Mouse (Mus musculus) neural tube, embryonic 13.5 days (tissue): ENCODE results near the gene Klk8. TPM values are rescaled to one million over a fixed set of nuclear protein-coding genes. Genes with fewer than 3 reads are reported as not detected.

Source experiments
- ATAC-seq: fragments of 200-750 bp; cut with Nextera tagmentation; 2 replicates; pipeline ENCODE4 v1.8.0; 2017; ENCODE audit warnings: low read depth, mild to moderate bottlenecking, moderate TSS enrichment, moderate library complexity
- H3K27ac ChIP-seq: fragments of 300-500 bp; sonication (generic); replicated peaks from 2 replicates; pipeline ENCODE4 v1.5.1; 2015; ENCODE audit warnings: moderate library complexity, mild to moderate bottlenecking, inconsistent platforms
- H3K27me3 ChIP-seq: fragments of 300-500 bp; sonication (generic); 2 replicates; pipeline ENCODE4 v1.6.1; 2015; ENCODE audit warnings: mild to moderate bottlenecking, inconsistent platforms
- H3K36me3 ChIP-seq: fragments of 300-500 bp; sonication (generic); 2 replicates; pipeline ENCODE4 v1.6.1; 2015; ENCODE audit warnings: mild to moderate bottlenecking, inconsistent platforms
- H3K4me1 ChIP-seq: fragments of 300-500 bp; sonication (generic); replicated peaks from 2 replicates; pipeline ENCODE4 v1.6.1; 2015; ENCODE audit warnings: inconsistent platforms
- H3K4me2 ChIP-seq: fragments of 300-500 bp; sonication (generic); 2 replicates; pipeline ENCODE4 v1.6.1; 2015; ENCODE audit warnings: inconsistent platforms, mild to moderate bottlenecking, moderate library complexity
- H3K4me3 ChIP-seq: fragments of 300-500 bp; sonication (generic); 2 replicates; pipeline ENCODE4 v1.5.1; 2015; ENCODE audit warnings: mild to moderate bottlenecking, inconsistent platforms
- H3K9ac ChIP-seq: fragments of 300-500 bp; sonication (generic); 2 replicates; pipeline ENCODE4 v1.6.1; 2015; ENCODE audit warnings: moderate library complexity, mild to moderate bottlenecking, inconsistent platforms
- H3K9me3 ChIP-seq: fragments of 300-500 bp; sonication (generic); 2 replicates; pipeline ENCODE4 v1.6.1; 2016; ENCODE audit warnings: inconsistent platforms
- WGBS: fragments of 180-500 bp; shearing (Covaris S2); methylation state at CpG from one replicate; pipeline ENCODE4 v1.1.7; 2015; 5-methylcytosine and 5-hydroxymethylcytosine counted together
- polyA plus RNA-seq: library from polyadenylated mRNA; unstranded; fragments of >200 nt; fragmentation: Nextera tagmentation; extraction: Ambion mirVana; gene quantifications from 2 replicates; pipeline ENCODE4 v1.2.1, GENCODE M21; 2015

Gene Klk8
- polyA plus RNA-seq, result 8.0 and 8.3 TPM in 2 replicates

DNA sequence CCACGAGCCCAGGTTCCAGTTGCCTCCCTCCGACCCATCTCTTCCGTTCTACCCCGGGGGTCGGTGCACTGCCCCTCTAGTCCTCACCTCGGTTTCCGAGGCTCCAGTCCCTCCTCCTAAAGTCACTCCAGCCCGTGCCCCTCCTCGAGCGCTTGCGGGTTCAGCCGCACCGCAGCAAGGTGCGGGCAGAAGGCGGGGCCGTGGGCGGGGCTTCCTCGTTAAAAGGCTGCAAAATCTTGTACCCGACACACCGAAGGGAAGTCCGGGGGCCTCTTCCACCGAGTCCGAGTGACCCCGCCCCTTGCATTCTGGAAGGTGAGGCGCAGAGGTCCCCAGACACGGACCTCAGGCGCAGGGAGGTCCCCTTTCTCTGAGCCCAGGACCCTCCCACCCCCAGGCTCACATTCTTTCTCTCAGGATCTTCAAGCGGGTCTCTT lies at the start of gene Klk8:
TSS of gene Klk8 (plus strand) at position 245 of the 437 bp plus-strand sequence.
- under 1% methylated on average over 28 of the region's 28 CpGs for WGBS
- no peaks in the 10 kb centered on the region for H3K9me3 ChIP-seq
- no peak within 1 kb of the TSS for H3K27ac ChIP-seq
- peak; percentile 57; the same call in 1 of the 2 replicates for ATAC-seq
- H3K9ac ChIP-seq, result peak within 1 kb of the TSS; percentile 62
- peak within 1 kb of the TSS; percentile 41 for H3K4me3 ChIP-seq
- peaks cover 17% of the 10 kb centered on the region for H3K4me1 ChIP-seq
- peak within 1 kb of the TSS; percentile 63 for H3K4me2 ChIP-seq
- H3K27me3 ChIP-seq, result peaks cover 49% of the 10 kb centered on the region
- H3K36me3 ChIP-seq, result no peaks in the 10 kb centered on the region

DNA sequence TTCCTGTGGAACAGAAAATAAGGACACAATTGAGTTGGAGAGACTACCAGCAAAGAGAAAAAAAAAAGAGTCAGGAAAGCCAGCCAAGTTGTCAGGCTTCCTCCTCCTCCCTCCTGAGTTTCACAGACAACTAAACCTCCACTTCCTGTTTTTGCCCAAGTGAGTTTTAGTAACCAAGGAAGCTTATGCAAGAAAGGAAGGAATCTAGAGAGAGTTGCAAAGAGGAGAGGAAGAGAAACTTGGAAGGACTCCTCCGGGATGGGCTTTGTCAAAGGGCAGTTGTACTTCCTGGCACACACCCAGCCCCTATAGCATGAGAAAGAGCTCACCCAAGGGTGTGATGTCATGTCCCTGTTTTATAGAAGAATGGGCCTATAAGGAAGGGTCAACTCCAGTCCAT lies 49.6 kb upstream of the Klk8 start:
- ATAC-seq, result no peak
- Histone ChIP-seq H3K4me2 (no peak overlapping the region), H3K36me3 (no peaks in the 10 kb centered on the region), H3K9ac (no peak overlapping the region), H3K27me3 (no peaks in the 10 kb centered on the region), H3K4me3 (no peak overlapping the region), H3K27ac (no peak overlapping the region), H3K9me3 (no peaks in the 10 kb centered on the region), H3K4me1 (no peaks in the 10 kb centered on the region)
- 65% methylated on average over 1 of the region's 1 CpGs for WGBS

DNA sequence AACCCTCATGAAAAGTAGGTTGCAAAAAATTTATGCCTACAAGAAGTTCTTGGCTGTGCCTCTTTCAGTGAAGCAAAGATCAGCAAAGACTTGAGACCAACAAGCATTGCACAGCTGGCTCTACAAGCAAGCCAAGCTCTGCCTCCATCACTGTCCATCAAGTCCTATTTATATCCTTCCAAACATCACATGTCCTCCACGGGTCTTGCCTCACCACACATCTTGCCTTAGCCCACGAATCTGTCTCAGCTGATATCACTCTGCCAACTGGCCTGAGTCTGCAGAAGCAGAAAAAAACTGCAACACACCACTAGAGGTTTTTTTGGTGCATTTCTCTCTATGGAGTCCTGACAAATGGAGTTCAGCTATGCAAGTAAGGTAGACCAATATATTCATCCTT lies 44.6 kb upstream of the Klk8 start:
- Histone ChIP-seq H3K9ac (no peak overlapping the region), H3K27ac (no peak overlapping the region), H3K27me3 (no peaks in the 10 kb centered on the region; the same call in 1 of the 2 replicates), H3K9me3 (no peaks in the 10 kb centered on the region), H3K4me1 (no peaks in the 10 kb centered on the region), H3K4me3 (no peak overlapping the region), H3K4me2 (no peak overlapping the region), H3K36me3 (no peaks in the 10 kb centered on the region)
- no peak for ATAC-seq
- WGBS, result 64% methylated on average over 2 of the region's 2 CpGs

DNA sequence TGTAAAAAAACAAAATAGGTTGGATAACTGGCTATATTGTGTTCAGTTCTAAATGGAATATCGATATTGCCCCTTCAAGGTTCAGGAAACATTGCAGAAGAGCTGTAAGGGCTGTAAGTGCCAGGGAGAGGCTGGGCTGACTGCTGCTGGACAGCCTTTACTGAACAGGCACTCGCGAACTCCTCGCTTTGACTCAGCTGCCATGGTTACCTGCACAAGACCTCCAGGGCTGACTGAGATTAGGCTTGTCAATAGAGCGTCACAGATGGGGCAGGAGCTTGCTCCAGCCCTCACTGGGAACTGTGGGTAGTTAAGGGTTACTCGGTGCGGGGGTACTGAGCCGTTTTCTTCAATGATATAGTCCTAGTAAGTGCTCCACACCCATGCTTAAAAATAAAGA lies 30.9 kb upstream of the Klk8 start:
- 63% methylated on average over 8 of the region's 8 CpGs for WGBS
- no peaks in the 10 kb centered on the region for H3K4me1 ChIP-seq
- no peaks in the 10 kb centered on the region for H3K27me3 ChIP-seq
- no peaks in the 10 kb centered on the region for H3K9me3 ChIP-seq
- H3K36me3 ChIP-seq, result no peaks in the 10 kb centered on the region
- no peak for ATAC-seq
- no peak overlapping the region for H3K27ac ChIP-seq
- H3K4me3 ChIP-seq, result no peak overlapping the region
- H3K9ac ChIP-seq, result no peak overlapping the region
- no peak overlapping the region for H3K4me2 ChIP-seq

DNA sequence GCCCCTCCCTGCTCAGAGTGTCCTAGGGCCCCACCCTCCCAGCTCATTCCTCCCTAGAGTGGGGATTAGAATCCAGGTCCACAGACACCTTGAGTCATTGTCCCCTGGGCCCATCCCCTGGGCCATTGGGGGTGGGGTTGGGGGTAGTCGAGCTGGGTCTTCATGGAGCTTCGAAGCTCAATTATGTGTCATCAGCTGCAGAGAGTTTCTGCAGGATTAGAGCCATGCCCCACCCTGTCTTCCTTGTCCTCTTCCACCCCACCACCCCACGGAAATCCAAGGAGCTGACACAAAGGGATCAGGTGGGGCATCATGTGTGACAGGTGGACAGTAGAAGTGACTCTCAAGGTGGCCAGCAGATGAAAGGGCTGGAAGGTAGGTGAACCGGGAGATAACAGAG lies 28.8 kb upstream of the Klk8 start, which contains the start of gene Klk12:
TSS of gene Klk12 (plus strand) at position 301 of the 400 bp plus-strand sequence.
- Histone ChIP-seq H3K4me2 (no peak within 1 kb of the TSS), H3K9ac (no peak within 1 kb of the TSS), H3K9me3 (no peaks in the 10 kb centered on the region), H3K36me3 (no peaks in the 10 kb centered on the region), H3K27me3 (no peaks in the 10 kb centered on the region), H3K4me1 (no peaks in the 10 kb centered on the region), H3K4me3 (no peak within 1 kb of the TSS), H3K27ac (no peak within 1 kb of the TSS)
- 83% methylated on average over 4 of the region's 4 CpGs for WGBS
- ATAC-seq, result no peak

DNA sequence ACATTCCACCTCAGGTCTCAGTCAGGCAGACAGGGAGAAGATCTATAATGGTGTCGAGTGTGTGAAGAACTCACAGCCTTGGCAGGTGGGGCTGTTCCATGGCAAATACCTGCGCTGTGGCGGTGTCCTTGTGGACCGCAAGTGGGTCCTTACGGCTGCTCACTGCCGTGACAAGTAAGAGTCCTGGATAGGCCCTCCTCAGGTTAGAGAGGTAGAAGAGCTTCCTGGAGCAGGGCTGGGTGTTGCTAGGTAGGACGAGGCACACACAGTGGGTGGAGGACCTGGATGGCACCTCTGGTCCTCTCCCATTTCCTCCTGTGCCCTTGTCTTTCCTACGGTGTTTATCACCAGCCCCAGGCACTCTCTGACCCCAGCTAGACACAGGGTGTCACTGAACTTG lies 27.7 kb upstream of the Klk8 start:
- no peaks in the 10 kb centered on the region for H3K36me3 ChIP-seq
- H3K27me3 ChIP-seq, result no peaks in the 10 kb centered on the region
- no peaks in the 10 kb centered on the region for H3K9me3 ChIP-seq
- 93% methylated on average over 8 of the region's 8 CpGs for WGBS
- H3K9ac ChIP-seq, result no peak overlapping the region
- H3K4me1 ChIP-seq, result no peaks in the 10 kb centered on the region
- ATAC-seq, result no peak
- H3K4me3 ChIP-seq, result no peak overlapping the region
- H3K4me2 ChIP-seq, result no peak overlapping the region
- no peak overlapping the region for H3K27ac ChIP-seq

DNA sequence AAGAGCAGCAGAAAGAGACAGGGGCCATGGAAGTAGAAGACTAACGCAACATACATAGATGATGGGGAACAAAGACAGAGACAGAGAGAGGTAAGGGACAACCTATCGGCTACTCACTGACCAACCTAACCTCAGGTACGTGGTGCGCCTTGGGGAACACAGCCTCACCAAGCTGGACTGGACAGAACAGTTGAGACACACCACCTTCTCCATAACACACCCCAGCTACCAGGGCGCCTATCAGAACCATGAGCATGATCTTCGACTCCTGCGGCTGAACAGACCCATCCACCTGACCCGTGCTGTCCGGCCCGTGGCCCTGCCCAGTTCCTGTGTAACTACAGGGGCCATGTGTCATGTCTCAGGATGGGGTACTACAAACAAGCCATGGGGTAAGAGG lies 26.7 kb upstream of the Klk8 start:
- Histone ChIP-seq H3K27me3 (no peaks in the 10 kb centered on the region), H3K36me3 (no peaks in the 10 kb centered on the region), H3K4me1 (no peaks in the 10 kb centered on the region), H3K4me2 (no peak overlapping the region), H3K27ac (no peak overlapping the region), H3K9me3 (no peaks in the 10 kb centered on the region), H3K4me3 (no peak overlapping the region), H3K9ac (no peak overlapping the region)
- no peak for ATAC-seq
- 93% methylated on average over 10 of the region's 10 CpGs for WGBS

DNA sequence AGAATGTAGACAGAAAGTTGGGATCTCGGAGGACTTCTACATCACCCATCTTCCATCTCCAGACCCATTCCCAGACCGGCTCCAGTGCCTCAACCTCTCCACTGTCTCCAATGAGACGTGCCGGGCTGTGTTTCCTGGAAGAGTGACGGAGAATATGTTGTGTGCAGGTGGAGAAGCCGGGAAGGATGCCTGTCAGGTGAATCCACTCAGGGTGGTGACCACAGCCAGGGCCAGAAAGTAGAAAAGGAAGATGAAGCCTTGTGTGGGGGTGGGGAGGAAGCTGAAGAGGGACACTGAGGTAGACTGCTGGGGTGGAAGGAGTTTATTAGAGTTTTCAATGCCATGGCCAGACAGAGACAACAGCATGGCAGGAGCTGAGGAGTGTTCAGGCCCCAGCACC lies 25.5 kb upstream of the Klk8 start:
- H3K36me3 ChIP-seq, result no peaks in the 10 kb centered on the region
- H3K27ac ChIP-seq, result no peak overlapping the region
- no peaks in the 10 kb centered on the region for H3K27me3 ChIP-seq
- no peak overlapping the region for H3K4me3 ChIP-seq
- no peak overlapping the region for H3K9ac ChIP-seq
- no peak for ATAC-seq
- WGBS, result 94% methylated on average over 6 of the region's 6 CpGs
- H3K9me3 ChIP-seq, result no peaks in the 10 kb centered on the region
- H3K4me1 ChIP-seq, result no peaks in the 10 kb centered on the region
- no peak overlapping the region for H3K4me2 ChIP-seq

DNA sequence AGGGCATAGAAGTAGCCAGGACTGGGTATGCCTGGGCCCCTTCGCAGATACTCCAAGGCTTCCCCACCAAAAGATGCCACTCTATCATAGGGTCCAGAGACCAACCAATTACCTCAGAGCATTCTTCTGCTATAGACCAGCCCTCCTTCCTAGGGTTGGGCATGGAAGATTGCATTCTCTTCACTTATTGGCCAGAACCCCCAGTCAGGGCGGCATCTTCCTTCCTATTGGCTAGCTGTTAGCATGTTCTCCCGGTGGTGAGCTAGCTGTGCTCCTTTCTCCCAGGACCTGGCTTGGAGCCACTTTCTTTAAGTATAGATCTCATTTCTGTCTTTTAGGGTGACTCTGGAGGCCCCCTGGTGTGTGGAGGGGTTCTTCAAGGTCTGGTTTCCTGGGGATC lies 24.5 kb upstream of the Klk8 start:
- Histone ChIP-seq H3K4me3 (no peak overlapping the region), H3K4me2 (no peak overlapping the region), H3K9ac (no peak overlapping the region), H3K4me1 (no peaks in the 10 kb centered on the region), H3K9me3 (no peaks in the 10 kb centered on the region), H3K27me3 (no peaks in the 10 kb centered on the region), H3K36me3 (no peaks in the 10 kb centered on the region), H3K27ac (no peak overlapping the region)
- 77% methylated on average over 3 of the region's 3 CpGs for WGBS
- no peak for ATAC-seq

DNA sequence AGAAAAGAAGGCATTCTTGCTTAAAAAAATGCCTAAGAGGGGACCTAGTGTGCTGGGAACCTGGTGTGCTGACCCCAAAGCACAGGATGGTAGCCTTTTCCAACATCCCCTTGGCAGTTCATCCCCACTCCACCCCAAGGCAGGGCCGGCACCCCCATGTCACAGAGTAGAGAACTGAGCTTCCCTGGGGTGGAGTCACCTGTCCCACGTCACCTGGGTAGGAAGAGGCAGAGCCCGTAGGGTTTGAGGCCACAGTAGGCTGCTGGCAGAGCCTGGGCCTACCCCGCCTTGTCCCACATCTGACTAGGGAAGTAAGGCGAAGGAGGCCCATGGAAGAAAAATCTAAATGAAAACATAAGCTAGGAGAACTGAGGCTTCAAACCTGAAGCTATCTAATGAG lies 23.0 kb upstream of the Klk8 start, which contains the start of gene Klk11:
TSS of gene Klk11 (plus strand) at position 241 of the 400 bp plus-strand sequence.
- Histone ChIP-seq H3K4me3 (no peak within 1 kb of the TSS), H3K36me3 (no peaks in the 10 kb centered on the region), H3K4me2 (no peak within 1 kb of the TSS), H3K4me1 (no peaks in the 10 kb centered on the region), H3K27me3 (no peaks in the 10 kb centered on the region; the same call in 1 of the 2 replicates), H3K9ac (no peak within 1 kb of the TSS), H3K27ac (no peak within 1 kb of the TSS), H3K9me3 (no peaks in the 10 kb centered on the region)
- WGBS, result 89% methylated on average over 5 of the region's 5 CpGs
- no peak for ATAC-seq

DNA sequence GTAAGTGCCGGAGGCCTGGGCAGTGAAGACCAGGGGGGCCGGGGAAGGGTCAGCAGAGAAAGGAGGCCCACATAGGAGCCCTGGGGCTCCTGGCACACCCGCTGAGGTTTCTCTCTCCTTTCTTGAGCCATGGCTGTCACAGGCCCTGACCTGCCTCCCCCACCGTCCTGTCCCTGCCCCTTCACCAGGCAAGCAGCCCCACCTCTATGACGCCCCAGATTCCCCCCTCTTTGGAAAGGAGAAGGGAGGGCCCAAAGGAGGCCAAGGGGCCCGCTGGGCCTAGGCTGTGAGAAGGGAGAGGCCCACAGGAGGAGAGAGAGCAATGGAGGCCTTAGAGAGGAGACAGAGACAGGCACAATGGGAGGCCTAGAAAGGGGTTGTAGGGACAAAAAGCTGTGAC lies 22.6 kb upstream of the Klk8 start:
- WGBS, result 48% methylated on average over 6 of the region's 6 CpGs
- Histone ChIP-seq H3K4me1 (no peaks in the 10 kb centered on the region), H3K36me3 (no peaks in the 10 kb centered on the region), H3K9ac (no peak overlapping the region), H3K9me3 (no peaks in the 10 kb centered on the region), H3K27ac (no peak overlapping the region), H3K4me2 (no peak overlapping the region), H3K27me3 (no peaks in the 10 kb centered on the region; the same call in 1 of the 2 replicates), H3K4me3 (no peak overlapping the region)
- ATAC-seq, result no peak

DNA sequence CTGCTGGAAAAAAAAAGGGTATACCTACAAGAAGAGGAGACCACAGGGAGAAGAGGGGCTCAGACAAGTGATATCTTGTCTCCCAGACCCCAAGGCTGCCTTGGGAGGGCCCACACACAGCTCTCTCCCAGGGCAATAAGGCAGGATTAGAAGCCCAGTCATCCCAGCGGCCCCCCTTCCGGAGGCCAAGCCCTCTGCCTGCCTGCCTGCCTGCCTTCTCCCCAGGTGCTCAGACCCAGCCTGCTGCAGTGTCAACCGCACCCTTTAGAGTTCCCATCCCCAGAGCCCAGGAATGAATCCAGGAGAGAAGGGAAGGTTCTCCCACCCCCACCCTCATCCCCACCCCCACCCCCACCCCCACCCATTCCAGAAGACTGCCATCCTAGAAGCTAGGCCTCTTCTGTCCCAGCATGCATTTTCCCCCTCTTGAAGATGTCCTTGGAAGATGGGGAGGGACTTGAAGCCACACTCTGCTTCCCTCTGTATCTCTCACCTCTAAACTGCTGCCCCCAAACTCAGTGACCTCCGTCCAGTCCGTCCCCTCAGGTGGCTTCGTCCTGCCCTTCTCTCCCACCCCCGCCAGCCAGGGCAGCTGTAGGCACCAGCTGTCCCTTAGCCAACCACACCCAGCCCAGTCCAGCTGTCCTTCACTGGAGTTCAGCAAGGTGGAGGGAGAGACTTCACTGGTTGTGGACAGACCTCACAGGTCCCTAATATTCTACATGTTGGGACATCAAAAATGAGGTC lies 21.9 kb upstream of the Klk8 start:
- ATAC-seq, result no peak
- H3K4me3 ChIP-seq, result no peak overlapping the region
- no peaks in the 10 kb centered on the region for H3K9me3 ChIP-seq
- no peaks in the 10 kb centered on the region; the same call in 1 of the 2 replicates for H3K27me3 ChIP-seq
- no peak overlapping the region for H3K27ac ChIP-seq
- H3K36me3 ChIP-seq, result no peaks in the 10 kb centered on the region
- H3K4me2 ChIP-seq, result no peak overlapping the region
- no peaks in the 10 kb centered on the region for H3K4me1 ChIP-seq
- H3K9ac ChIP-seq, result no peak overlapping the region
- 64% methylated on average over 7 of the region's 7 CpGs for WGBS

DNA sequence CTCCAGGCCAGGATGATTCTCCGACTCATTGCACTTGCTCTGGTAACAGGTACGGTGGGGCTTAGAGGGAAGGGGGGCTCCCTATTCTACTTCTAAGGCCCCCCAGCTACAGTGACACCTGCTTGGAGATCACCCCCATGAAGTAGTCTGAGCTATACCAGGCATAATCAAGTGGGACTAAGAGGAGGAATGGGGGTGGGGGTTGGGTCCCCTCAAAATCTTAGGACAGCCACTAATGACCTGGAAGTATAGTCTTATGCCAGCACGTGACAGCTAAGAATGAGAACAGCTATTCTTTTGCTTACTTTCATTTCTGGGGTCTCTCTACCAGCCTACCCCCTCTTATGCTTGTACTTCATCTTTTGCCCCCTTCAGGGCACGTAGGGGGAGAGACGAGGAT lies 20.9 kb upstream of the Klk8 start:
- Histone ChIP-seq H3K4me1 (no peaks in the 10 kb centered on the region), H3K4me3 (no peak overlapping the region), H3K27me3 (no peaks in the 10 kb centered on the region; the same call in 1 of the 2 replicates), H3K27ac (no peak overlapping the region), H3K36me3 (no peaks in the 10 kb centered on the region), H3K9me3 (no peaks in the 10 kb centered on the region), H3K9ac (no peak overlapping the region), H3K4me2 (no peak overlapping the region)
- ATAC-seq, result no peak
- 83% methylated on average over 5 of the region's 5 CpGs for WGBS
